Mouse (Mus musculus): ENCODE results near the gene Slc29a4.
A peak's percentile ranks its signal among the peaks of the same experiment; 100 is the strongest.

The Slc29a4 gene

GRCm38 (mm10) chr5:142696865-142697264 is 4.6 kb downstream of the Slc29a4 start:
- DNase-seq: no peak

- no peak for DNase-seq
Observed at GRCm38 (mm10) chr5:142697742-142698141, 5.4 kb downstream of the Slc29a4 start.

GRCm38 (mm10) chr5:142700842-142701589 is 8.7 kb downstream of the Slc29a4 start:
- peak; percentile 40 for DNase-seq

GRCm38 (mm10) chr5:142701651-142702510 is 9.6 kb downstream of the Slc29a4 start:
- DNase-seq: peak; percentile 38

DNA sequence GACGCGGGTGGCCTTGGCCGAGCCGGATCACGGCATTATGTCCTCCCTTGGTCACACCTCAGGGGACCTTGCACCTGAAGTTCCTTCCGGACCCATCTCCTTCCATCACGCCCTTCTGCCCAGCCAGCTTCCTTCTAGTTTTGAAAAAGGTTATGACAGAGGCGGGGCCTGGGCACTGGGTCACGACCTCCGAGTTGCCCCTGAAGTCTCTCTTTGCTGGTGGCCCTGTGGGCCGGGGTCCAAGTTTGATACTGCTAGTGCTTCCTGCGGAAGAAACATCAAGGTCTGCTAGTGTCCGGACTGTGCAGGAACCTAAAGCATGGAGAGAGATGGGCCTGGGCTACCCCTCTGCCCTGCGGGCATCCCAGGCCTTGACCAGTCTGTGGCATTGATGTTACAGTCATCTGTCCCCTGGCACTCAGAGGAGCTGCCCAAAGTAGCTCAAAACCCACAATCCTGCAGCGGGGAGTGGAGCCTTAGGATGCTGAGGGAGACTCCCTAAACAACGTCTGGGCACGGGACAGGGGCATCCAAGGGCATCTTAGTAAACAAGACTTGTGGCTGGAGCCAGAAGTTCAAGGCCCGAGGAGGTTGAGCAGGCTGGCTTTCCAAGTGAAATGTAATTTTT is 10.3 kb downstream of the Slc29a4 start:
- no peak for DNase-seq

DNA sequence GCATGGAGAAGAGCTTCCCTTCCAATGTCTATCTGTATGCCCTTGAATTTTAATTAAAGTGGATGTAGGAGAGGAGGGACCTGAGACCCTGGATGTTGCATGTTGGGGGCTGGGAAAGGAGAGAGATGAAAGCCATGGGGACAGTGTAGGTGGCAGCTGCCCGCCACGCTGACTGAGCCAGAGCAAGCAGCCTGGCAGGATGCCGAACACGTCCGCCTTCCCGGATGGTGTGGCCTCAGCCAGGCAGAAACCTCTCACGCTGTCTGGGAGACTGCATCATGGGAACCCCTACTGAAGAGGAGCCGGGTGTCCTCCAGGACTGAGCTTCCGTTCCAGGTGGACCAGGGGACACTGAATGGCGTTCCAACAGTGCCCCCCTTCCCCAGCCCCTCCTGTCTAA is 11.3 kb downstream of the Slc29a4 start:
- DNase-seq: no peak

DNA sequence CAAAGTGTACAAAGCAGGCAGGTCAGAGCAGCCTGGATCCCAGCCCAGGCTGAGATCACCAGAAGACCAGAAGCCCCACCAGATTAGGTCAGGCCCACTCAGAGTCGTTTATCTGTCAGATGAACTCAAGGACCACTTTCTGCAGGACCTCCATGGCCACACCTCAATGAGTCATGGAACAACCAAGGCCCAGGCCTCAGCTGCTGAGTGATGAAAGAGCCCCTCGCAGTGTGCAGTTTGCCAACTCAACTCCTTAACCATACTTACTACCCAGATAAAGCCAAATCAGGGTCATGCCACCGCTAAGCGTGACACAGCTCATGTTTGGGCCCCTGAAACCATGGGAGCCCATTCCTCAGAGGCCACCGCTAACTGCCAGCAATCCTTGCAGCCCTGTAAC is 15.4 kb downstream of the Slc29a4 start:
- DNase-seq: no peak

DNA sequence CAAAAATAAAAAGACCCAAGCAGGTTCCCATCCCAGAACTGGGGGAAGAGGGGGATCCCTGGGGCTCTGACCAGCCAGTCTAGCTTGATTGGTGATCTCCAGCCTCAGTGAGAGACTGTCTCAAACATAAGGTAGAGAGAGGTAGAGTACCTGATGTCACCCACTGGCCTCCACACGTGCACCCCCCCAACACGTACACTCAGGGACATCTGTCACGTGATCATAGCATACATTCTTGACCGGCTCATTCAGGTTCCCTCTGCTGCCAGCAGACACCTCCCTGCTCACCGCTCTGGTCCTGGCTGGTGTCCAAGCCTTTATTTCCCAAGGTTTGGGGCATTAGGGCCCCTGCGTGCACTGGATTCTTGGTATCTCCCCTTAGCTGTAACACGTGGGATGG is 17.1 kb downstream of the Slc29a4 start:
- no peak for DNase-seq

DNA sequence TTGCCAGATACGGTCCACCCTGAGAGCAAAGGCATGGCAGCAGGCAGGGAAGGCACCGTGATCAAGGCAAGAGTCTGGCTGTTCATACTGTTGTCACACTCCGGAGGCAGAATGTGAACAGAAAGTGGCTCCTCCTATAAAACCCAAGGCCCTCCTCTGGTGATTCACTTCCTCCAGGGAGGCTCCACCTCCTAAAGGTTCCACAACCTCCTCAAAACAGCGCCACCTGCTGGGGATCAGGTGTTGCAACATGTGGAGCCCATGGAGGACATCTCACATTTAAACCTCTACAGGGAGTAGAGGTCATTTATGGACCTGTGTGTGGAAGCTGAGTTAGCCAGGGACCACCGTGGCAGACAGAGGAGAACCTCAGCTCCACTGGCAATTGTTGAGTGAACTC is 20.1 kb downstream of the Slc29a4 start:
- DNase-seq: no peak

- DNase-seq: no peak
Observed at GRCm38 (mm10) chr5:142713966-142714365, 21.7 kb downstream of the Slc29a4 start.

DNA sequence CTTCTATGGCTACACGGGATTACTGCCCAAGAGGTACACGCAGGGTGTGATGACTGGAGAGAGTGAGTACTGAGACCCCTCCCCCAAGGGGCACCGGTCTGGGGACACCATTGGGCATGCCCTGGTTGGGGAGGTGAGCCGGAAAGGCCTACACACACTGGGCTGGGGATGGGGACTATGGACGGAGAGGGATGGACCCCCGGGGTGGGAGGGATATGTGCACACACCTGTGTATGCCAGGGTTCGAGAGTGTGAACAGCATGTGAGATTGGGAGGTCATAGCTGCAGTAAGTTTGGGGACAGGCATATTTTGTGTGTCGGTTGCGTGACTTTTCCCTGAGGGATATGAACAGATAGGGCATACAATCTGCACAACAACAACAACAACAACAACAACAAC is 22.7 kb downstream of the Slc29a4 start:
- no peak for DNase-seq

DNA sequence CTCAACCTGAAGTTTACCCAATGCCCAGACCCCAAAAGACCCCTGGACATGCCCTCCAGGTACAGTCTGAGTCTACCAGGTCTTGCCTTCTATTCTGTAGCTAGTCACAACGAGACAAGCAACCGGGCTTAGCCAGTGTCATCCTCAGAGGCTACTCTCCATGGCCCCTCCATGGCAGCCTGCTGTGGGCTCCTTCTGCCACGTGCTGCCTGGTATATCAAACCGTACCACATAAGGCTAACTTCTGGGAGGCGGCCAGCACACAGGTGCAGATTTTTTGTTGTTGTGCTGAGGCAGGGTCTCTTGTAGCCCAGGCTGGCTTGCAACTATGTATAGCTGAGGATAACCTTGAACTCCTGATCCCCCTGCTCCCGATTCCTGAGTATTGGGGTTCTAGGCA is 23.7 kb downstream of the Slc29a4 start:
- no peak for DNase-seq

- peak; percentile 79 for DNase-seq
Observed at GRCm38 (mm10) chr5:142718037-142718436, 25.7 kb downstream of the Slc29a4 start.

GRCm38 (mm10) chr5:142718486-142718885 is 26.2 kb downstream of the Slc29a4 start:
- no peak for DNase-seq

- DNase-seq: no peak
Observed at GRCm38 (mm10) chr5:142719897-142720296, 27.6 kb downstream of the Slc29a4 start.

DNA sequence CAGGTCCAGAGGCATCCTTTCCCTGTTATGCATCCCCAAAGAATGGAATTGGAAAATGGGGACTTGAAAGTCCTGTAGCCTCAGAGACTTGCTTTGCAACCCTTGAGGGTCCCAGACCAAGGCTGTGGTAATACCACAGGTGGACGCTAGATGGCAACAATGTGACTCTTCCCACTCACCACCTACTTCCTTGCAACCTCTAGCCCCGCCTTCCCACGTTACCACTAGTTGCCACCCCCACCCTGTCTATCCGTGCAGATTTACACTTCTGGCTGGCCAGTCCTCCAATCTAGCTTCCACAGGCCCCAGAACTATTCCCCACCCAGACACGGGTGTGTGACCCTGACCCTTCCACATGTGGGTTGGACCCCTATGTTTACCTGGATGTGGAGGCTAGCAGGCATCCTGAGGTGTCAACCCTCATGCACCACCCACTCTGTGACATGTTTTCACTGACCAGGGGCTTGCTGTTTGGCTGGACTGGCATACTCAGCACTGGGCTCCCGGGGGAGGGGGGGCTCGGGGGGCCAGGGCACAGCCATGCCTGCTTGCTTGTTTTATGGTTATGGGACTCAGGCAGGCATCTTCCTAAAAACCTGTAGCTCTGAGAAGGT is 31.3 kb downstream of the Slc29a4 start:
- DNase-seq: peak; percentile 78

- DNase-seq: no peak
Observed at GRCm38 (mm10) chr5:142724265-142724664, 32.0 kb downstream of the Slc29a4 start.

GRCm38 (mm10) chr5:142726748-142727147 is 34.4 kb downstream of the Slc29a4 start:
- no peak for DNase-seq

DNA sequence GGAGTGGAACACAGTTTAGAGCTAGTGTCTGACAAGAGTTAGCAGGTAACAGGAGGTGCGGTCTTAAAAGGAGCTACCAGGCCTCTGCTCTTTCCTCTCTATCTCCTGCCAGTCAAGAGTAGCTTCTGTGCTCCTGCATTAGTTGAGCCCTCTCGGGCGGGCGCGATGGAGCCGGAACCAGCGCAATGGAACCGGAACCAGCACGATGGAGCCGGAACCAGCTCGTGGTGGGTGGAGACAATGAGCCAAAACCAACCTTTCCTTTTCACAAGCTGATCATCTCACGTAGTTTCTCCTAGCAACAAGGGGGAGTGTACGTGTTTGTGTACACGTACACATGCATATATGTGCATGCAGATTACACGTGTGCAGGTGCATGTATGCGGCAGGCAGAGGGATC is 36.0 kb downstream of the Slc29a4 start:
- DNase-seq: no peak

DNA sequence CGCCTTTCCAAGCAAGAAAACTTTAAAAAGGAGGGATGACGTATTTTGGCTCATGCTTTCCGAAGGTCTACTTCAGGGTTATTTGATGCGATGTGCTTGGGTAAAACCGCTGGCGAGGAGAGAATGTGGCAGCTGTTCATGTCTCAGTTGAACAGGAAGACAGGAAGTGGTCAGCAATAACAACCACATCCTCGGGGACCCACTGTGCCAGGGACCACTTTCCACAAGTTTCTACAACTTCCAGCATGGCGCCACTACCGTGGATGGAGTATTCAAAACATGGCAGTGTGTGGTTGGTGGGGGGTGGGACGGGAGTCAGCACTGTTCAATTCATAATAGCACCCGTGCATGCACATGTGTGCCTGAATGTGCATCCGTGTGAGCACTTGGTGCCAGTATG is 38.0 kb downstream of the Slc29a4 start:
- no peak for DNase-seq

DNA sequence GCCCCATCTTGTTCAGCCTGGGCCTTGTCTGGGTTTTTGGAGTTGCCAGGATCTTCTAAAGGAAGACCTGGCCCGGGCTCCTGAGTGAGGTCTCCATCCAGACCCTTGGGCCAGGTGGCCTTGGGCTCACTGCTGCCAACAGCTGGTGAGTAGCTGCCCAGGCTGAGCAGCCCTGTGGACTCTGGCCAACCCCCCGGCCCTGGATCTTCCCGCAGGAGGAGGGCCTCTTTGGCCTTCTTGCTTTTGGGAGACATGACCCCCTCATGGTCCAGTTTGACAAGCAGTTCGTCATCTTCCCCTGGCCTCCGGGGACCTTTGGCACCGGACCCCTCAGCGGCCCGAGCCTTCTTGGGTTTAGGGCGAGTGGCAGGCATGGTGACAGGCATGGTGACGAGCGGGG is 39.6 kb downstream of the Slc29a4 start:
- DNase-seq: no peak

- no peak for DNase-seq
Observed at GRCm38 (mm10) chr5:142739941-142740340, 47.6 kb downstream of the Slc29a4 start.

DNA sequence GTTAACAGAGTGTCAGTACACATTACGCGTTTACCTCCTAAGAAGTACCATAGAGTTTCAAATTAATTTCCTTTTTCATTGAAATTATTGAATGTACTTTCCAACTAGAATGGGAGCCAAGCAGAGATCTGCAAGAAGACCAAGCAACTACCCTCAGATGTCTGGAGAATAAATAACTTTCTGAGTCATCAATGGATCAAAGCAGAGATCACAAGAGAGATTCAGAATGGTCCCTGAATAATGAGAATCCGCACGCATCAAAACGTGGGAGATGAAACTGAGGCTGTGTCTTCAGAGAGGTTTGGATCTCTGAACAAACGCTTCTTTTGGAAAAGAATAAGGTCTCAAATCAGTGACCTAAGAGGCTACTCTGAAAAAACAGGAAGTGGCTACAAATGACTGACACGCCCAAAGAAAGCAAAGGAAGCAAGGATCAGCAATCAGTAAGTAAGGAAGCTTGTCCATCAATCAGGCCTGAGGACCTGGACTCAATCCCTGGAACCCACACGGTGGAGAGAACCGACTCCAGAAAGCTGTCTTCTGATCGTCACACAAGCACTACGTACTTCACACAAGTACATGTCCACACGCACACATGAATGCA is 54.8 kb downstream of the Slc29a4 start:
- no peak for DNase-seq
